Mouse (Mus musculus): ENCODE data around the gene Prep. TPM values are rescaled to one million over a fixed set of nuclear protein-coding genes. Genes with fewer than 3 reads are reported as not detected.

Gene Prep
- polyA plus RNA-seq, 1 experiment from 2014 or later = 27.8 TPM

- 64% methylated on average over 4 of the region's 4 CpGs for WGBS
- no peak overlapping the region for H3K4me2 ChIP-seq
- no peaks in the 10 kb centered on the region for H3K9me3 ChIP-seq
- 0 out of 2 replicates have a peak overlapping the region, but pooled peaks have one; percentile 40 for H3K9ac ChIP-seq
- H3K4me3 ChIP-seq = no peak overlapping the region
- H3K27me3 ChIP-seq (replicated peaks) = no peaks in the 10 kb centered on the region
- peaks cover 15% of the 10 kb centered on the region for H3K4me1 ChIP-seq
- H3K36me3 ChIP-seq = peaks cover 77% of the 10 kb centered on the region
- no peak for ATAC-seq (ENCODE audit: extremely low read depth, insufficient number of reproducible peaks, low FRiP score, low TSS enrichment)
- H3K27ac ChIP-seq (replicated peaks) = no peak overlapping the region
Measured at GRCm38 (mm10) chr10:45114462-45114861, 47.5 kb downstream of the Prep start.

GRCm38 (mm10) chr10:45116832-45117231 lies 49.8 kb downstream of the Prep start:
- H3K9ac ChIP-seq = no peak overlapping the region
- no peak overlapping the region for H3K4me3 ChIP-seq
- H3K36me3 ChIP-seq = peaks cover 80% of the 10 kb centered on the region
- peaks cover 15% of the 10 kb centered on the region for H3K4me1 ChIP-seq
- WGBS = 89% methylated on average over 5 of the region's 5 CpGs
- no peak overlapping the region for H3K4me2 ChIP-seq
- ATAC-seq (ENCODE audit: extremely low read depth, insufficient number of reproducible peaks, low FRiP score, low TSS enrichment) = no peak
- H3K27ac ChIP-seq (replicated peaks) = peak overlapping the region; percentile 28; the same call in 1 of the 2 replicates
- no peaks in the 10 kb centered on the region for H3K27me3 ChIP-seq (replicated peaks)
- H3K9me3 ChIP-seq = no peaks in the 10 kb centered on the region

- Histone ChIP-seq H3K27me3 (replicated peaks) (no peaks in the 10 kb centered on the region), H3K36me3 (peaks cover 77% of the 10 kb centered on the region), H3K4me3 (no peak overlapping the region), H3K9ac (no peak overlapping the region), H3K9me3 (no peaks in the 10 kb centered on the region), H3K4me1 (peaks cover 26% of the 10 kb centered on the region), H3K4me2 (no peak overlapping the region), H3K27ac (replicated peaks) (no peak overlapping the region)
- 84% methylated on average over 8 of the region's 8 CpGs for WGBS
- no peak for ATAC-seq (ENCODE audit: extremely low read depth, insufficient number of reproducible peaks, low FRiP score, low TSS enrichment)
Measured at GRCm38 (mm10) chr10:45118389-45118788, 51.4 kb downstream of the Prep start.

GRCm38 (mm10) chr10:45121637-45122036 lies 54.6 kb downstream of the Prep start:
- H3K9me3 ChIP-seq = no peaks in the 10 kb centered on the region
- 0 out of 2 replicates have a peak overlapping the region, but pooled peaks have one; percentile 20 for H3K27ac ChIP-seq (replicated peaks)
- H3K27me3 ChIP-seq (replicated peaks) = no peaks in the 10 kb centered on the region
- no peak for ATAC-seq (ENCODE audit: extremely low read depth, insufficient number of reproducible peaks, low FRiP score, low TSS enrichment)
- H3K9ac ChIP-seq = no peak overlapping the region
- peaks cover 50% of the 10 kb centered on the region for H3K4me1 ChIP-seq
- WGBS = 90% methylated on average over 3 of the region's 3 CpGs
- no peak overlapping the region for H3K4me3 ChIP-seq
- H3K4me2 ChIP-seq = no peak overlapping the region
- peaks cover 91% of the 10 kb centered on the region for H3K36me3 ChIP-seq

- H3K4me2 ChIP-seq = no peak overlapping the region
- no peaks in the 10 kb centered on the region for H3K27me3 ChIP-seq (replicated peaks)
- H3K4me1 ChIP-seq = peaks cover 45% of the 10 kb centered on the region
- WGBS = 45% methylated on average over 5 of the region's 5 CpGs
- no peaks in the 10 kb centered on the region for H3K9me3 ChIP-seq
- H3K4me3 ChIP-seq = no peak overlapping the region
- ATAC-seq (ENCODE audit: extremely low read depth, insufficient number of reproducible peaks, low FRiP score, low TSS enrichment) = no peak
- H3K27ac ChIP-seq (replicated peaks) = peak overlapping the region; percentile 91
- H3K9ac ChIP-seq = peak overlapping the region; percentile 33
- H3K36me3 ChIP-seq = peaks cover 91% of the 10 kb centered on the region
Measured at GRCm38 (mm10) chr10:45122476-45122875, 55.5 kb downstream of the Prep start.

- H3K36me3 ChIP-seq = peaks cover 91% of the 10 kb centered on the region
- H3K9ac ChIP-seq = peak overlapping the region; percentile 33
- no peaks in the 10 kb centered on the region for H3K27me3 ChIP-seq (replicated peaks)
- WGBS = 36% methylated on average over 6 of the region's 6 CpGs
- ATAC-seq (ENCODE audit: extremely low read depth, insufficient number of reproducible peaks, low FRiP score, low TSS enrichment) = peak; percentile 43; the same call in 1 of the 2 replicates
- no peaks in the 10 kb centered on the region for H3K9me3 ChIP-seq
- no peak overlapping the region for H3K4me2 ChIP-seq
- no peak overlapping the region for H3K4me3 ChIP-seq
- H3K27ac ChIP-seq (replicated peaks) = peak overlapping the region; percentile 91
- peaks cover 41% of the 10 kb centered on the region for H3K4me1 ChIP-seq
Measured at GRCm38 (mm10) chr10:45123011-45123410, 56.0 kb downstream of the Prep start.

- Histone ChIP-seq H3K4me2 (peak overlapping the region; percentile 8; the same call in 1 of the 2 replicates), H3K27me3 (replicated peaks) (no peaks in the 10 kb centered on the region), H3K36me3 (peaks cover 41% of the 10 kb centered on the region), H3K9ac (no peak overlapping the region), H3K27ac (replicated peaks) (peak overlapping the region; percentile 69), H3K4me3 (no peak overlapping the region), H3K4me1 (peaks cover 51% of the 10 kb centered on the region), H3K9me3 (no peaks in the 10 kb centered on the region)
- no peak for ATAC-seq (ENCODE audit: extremely low read depth, insufficient number of reproducible peaks, low FRiP score, low TSS enrichment)
- 67% methylated on average over 11 of the region's 11 CpGs for WGBS
Measured at GRCm38 (mm10) chr10:45129105-45129504, 62.1 kb downstream of the Prep start.

- H3K9me3 ChIP-seq = no peaks in the 10 kb centered on the region
- no peaks in the 10 kb centered on the region for H3K27me3 ChIP-seq (replicated peaks)
- peaks cover 37% of the 10 kb centered on the region for H3K36me3 ChIP-seq
- H3K9ac ChIP-seq = peak overlapping the region; percentile 20
- H3K4me3 ChIP-seq = no peak overlapping the region
- H3K27ac ChIP-seq (replicated peaks) = peak overlapping the region; percentile 69
- no peak for ATAC-seq (ENCODE audit: extremely low read depth, insufficient number of reproducible peaks, low FRiP score, low TSS enrichment)
- 15% methylated on average over 6 of the region's 6 CpGs for WGBS
- H3K4me2 ChIP-seq = no peak overlapping the region
- peaks cover 47% of the 10 kb centered on the region for H3K4me1 ChIP-seq
Measured at GRCm38 (mm10) chr10:45130004-45130403, 63.0 kb downstream of the Prep start.

- H3K27ac ChIP-seq (replicated peaks) = no peak overlapping the region
- H3K4me1 ChIP-seq = peaks cover 51% of the 10 kb centered on the region
- no peaks in the 10 kb centered on the region for H3K9me3 ChIP-seq
- 64% methylated on average over 4 of the region's 4 CpGs for WGBS
- H3K4me2 ChIP-seq = no peak overlapping the region
- ATAC-seq (ENCODE audit: extremely low read depth, insufficient number of reproducible peaks, low FRiP score, low TSS enrichment) = no peak
- no peak overlapping the region for H3K9ac ChIP-seq
- no peaks in the 10 kb centered on the region for H3K27me3 ChIP-seq (replicated peaks)
- peaks cover 27% of the 10 kb centered on the region for H3K36me3 ChIP-seq
- no peak overlapping the region for H3K4me3 ChIP-seq
Measured at GRCm38 (mm10) chr10:45132371-45132770, 65.4 kb downstream of the Prep start.

GRCm38 (mm10) chr10:45136806-45137205 lies 69.8 kb downstream of the Prep start:
- H3K9ac ChIP-seq = peak overlapping the region; percentile 38; the same call in 1 of the 2 replicates
- no peaks in the 10 kb centered on the region for H3K27me3 ChIP-seq (replicated peaks)
- H3K36me3 ChIP-seq = peaks cover 18% of the 10 kb centered on the region
- H3K4me2 ChIP-seq = no peak overlapping the region
- ATAC-seq (ENCODE audit: extremely low read depth, insufficient number of reproducible peaks, low FRiP score, low TSS enrichment) = no peak
- H3K27ac ChIP-seq (replicated peaks) = no peak overlapping the region
- 72% methylated on average over 7 of the region's 7 CpGs for WGBS
- H3K4me3 ChIP-seq = no peak overlapping the region
- H3K4me1 ChIP-seq = peaks cover 57% of the 10 kb centered on the region
- no peaks in the 10 kb centered on the region for H3K9me3 ChIP-seq

- no peak for ATAC-seq (ENCODE audit: extremely low read depth, insufficient number of reproducible peaks, low FRiP score, low TSS enrichment)
- Histone ChIP-seq H3K9ac (peak overlapping the region; percentile 25; the same call in 1 of the 2 replicates), H3K4me2 (no peak overlapping the region), H3K27ac (replicated peaks) (peak overlapping the region; percentile 37; the same call in 1 of the 2 replicates), H3K4me1 (peaks cover 64% of the 10 kb centered on the region), H3K27me3 (replicated peaks) (no peaks in the 10 kb centered on the region), H3K4me3 (no peak overlapping the region), H3K9me3 (no peaks in the 10 kb centered on the region), H3K36me3 (peaks cover 19% of the 10 kb centered on the region)
- WGBS = 62% methylated on average over 4 of the region's 4 CpGs
Measured at GRCm38 (mm10) chr10:45139910-45140309, 72.9 kb downstream of the Prep start.

- 87% methylated on average over 7 of the region's 7 CpGs for WGBS
- Histone ChIP-seq H3K4me3 (no peak overlapping the region), H3K36me3 (peaks cover 11% of the 10 kb centered on the region), H3K9ac (no peak overlapping the region), H3K9me3 (no peaks in the 10 kb centered on the region), H3K4me2 (no peak overlapping the region), H3K27me3 (replicated peaks) (no peaks in the 10 kb centered on the region), H3K27ac (replicated peaks) (no peak overlapping the region), H3K4me1 (peaks cover 71% of the 10 kb centered on the region)
- ATAC-seq (ENCODE audit: extremely low read depth, insufficient number of reproducible peaks, low FRiP score, low TSS enrichment) = no peak
Measured at GRCm38 (mm10) chr10:45140474-45141212, 73.6 kb downstream of the Prep start.

All from heart, embryonic 13.5 days (tissue).